Mouse (Mus musculus) spleen, postnatal 36 days (tissue): Measurements from ENCODE around the gene Ptch2.

Experiments
- DNase-seq, 2 experiments: peaks; one replicate each; pipeline ENCODE4 v3.0.0; 2022; ENCODE audit warnings: low spot score in 2 of 2, mixed read lengths in 1 of 2

Gene Ptch2

DNA sequence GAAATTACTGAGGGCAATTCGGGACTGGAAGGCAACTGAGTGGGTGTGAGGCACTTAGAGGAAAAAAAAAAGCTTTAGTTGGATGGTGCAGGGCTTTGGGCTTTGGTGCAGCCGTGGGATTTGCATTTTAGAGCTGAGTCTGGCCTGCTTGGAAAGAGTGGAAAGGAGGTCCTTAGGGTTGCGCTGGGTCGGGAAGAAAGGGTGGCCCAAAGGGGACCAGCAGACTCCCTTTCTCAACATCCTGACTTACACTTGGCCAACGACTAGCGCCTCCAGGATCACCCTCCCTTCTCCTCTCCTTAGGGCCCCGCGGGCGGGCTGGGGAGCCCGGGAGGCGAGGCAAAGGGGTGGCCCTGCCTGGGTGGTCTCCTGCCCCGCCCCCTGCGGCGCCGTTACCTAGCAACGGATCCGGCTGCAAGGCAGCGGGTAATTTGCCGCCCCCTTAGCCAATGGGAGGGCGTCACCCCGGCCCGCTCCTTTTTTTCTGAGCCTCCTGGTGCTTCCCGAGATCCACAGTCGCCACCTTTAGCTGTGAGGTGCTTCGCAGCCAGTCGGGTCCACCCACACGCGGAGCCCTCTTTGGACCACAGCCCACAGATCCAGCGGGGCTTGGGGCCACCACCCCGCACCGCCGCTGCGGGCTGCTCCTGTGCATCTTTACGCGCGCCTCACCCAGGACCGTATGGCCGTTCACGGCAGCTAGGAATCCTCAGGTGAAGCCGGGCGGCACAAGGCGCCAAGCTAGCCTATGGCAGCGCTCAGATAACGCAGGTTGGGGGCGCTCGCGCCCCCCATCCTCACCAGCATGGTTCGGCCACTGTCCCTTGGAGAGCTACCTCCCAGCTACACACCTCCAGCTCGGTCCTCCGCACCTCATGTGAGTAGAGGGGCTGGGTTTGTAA, at the start of gene Ptch2:
Ptch2 (plus strand) TSS at position 525 of the 902 bp plus-strand sequence.
- DNase-seq: no peak

DNA sequence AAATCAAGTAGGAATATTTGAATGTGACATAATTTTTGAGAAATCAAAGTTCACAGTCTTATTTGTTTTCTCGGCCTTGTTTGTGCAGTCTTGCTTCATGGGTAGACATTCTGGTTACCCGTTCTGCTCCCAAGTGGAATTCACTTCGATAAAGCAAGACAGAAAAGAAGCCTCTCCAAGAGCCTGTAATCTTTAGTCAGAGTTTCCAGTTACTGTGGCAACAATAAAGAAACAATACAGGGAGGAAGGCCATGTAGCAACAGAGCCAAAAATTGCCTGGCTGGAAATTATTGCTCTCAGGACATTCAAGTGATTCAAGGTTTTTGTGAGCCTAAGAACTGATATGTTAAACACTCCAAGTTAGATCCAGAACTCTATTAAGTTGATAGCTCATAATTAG, 47.0 kb upstream of the Ptch2 start:
- DNase-seq: no peak

DNA sequence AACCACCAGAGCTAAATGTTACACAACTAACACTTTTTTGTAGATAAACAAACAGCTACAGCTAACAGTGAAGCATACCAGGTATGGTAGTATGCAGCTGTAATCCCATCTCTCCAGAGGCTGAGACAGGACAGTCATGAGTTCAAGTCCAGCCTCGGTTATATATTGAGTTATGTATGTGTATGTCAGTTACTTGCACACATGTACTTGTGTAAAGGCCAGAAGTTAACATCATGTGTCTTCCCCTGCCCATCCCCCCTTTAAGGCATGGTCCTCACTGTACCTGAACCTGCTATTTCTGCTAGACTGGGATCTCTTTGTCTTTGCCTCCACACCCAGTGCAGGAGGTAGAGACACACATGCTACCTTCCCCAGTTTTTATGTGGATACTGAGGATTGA, 46.4 kb upstream of the Ptch2 start:
- DNase-seq: no peak

DNA sequence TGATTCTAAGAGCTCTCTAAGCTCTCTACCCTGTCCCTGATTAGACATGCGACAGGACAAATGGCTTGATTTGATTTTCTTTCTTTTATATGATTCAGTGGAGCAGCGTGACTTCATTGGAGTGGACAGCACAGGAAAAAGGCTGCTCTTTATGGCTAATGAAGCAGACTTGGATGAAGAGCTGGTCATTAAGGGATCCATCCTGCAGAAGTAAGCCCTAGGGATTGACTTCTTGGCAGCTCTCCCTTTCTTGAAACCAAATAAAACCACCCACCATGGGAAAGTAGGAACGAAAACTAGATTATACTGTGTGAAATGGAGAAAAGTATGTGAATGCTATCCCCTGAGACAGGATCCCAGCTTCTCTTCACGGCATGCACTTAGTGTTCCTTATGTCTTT, 43.2 kb upstream of the Ptch2 start:
- DNase-seq: no peak

DNA sequence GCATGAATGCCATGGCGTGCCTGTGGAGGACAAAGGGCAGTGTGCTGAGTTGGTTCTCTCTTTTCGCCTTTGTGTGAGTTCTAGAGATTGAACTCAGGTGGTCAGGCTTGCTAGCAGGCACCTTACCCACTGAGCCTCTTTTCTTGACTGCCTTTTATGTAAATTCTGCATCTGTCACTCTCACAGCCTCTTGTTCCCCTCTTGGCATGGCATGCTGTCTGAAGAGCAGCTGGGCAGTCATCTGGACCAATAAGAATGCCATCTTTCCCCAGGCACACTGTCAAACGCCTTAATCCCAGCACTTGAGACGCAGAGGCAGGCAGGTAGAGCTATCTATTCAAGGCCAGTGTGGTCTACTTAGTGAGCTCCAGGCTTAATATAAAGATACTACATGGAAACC, 41.9 kb upstream of the Ptch2 start:
- no peak for DNase-seq

DNA sequence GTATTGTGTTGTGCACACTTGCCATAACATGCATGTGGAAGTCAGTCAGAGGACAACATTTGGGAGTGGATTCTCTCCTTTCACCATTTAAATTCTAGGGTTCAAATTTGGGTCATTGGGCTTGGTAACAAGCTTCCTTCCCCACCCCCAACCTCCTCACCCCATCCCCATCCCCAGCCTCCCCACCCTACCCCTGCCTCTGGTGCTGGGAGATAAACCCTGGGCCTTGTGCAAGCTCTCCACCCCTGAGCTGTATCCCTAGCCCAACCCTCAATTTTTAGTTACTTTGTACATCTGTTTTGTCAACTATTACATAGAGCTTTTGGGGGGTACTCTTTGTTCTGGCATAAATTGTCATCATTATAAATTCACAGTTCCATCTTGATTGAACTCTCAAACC, 39.8 kb upstream of the Ptch2 start:
- peak; percentile 16 to 51 for DNase-seq

DNA sequence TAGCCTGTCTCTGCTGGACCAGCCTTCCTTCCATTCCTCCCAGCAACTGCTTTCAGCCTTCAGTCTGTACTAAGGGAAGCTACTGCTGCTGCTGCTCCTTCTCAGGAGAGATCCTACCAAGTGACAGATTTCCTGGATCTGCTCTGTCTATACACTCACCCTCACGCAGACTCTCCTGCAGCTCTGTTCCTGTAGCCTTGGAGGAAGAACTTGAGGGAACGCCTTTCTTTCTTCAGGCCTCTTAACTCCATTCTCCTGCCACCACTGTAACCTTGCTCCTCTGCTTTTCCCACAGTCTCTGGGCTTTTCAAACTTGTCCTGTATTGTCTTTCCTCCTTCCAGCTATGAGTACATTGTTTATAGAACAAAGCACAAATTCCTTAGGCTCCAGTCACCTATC, 39.4 kb upstream of the Ptch2 start:
- DNase-seq: no peak

DNA sequence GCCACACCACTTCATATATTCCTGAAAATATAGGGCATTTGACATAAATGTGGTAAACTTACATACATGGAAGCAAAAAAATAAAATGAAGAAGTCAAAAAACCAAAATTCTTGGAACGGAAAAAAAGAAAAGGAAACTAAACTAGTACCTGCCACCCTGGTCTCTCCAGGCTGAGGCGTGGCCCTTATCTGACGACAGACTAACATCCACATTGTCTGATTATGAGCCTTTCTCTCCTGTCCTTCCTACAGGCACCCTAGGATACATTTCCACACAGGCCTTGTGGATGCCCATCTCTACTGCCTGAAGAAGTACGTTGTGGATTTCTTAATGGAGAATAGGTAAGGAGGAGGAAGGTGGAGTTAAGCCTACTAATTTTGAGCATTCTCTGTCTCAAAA, 37.4 kb upstream of the Ptch2 start:
- DNase-seq: no peak

DNA sequence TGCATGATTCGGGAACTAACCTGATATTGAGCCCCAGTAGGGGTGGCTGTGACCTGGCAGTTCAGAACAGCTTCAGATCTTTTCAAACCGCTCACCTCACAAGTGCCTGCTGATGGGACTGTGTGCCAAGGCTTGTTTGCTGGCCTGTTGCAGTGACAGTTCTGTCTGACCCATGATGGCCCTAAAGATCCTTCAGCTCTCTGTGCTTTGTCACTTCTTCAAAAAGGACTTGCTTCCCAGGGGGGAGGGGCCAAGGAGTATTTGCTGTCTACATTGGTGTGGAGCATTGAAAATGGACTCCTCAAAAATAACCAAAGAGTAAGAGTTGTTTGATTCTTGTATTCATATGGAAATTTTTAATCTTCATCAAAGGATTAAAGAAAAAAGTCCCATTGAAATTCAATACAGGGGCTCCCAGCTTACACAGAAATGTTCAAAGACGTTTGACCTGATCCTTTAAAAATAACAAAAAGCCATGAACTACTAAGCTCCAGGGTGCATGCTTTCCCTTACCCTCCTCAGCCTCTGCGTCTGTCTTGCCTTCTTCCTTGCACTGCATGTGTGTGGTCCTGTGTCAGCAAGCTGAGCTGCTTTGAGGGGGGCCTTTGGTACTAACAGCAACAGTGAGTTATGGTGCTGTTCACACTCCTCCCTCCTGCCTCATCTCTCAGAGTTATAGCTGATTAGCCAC, 33.0 kb upstream of the Ptch2 start:
- no peak for DNase-seq

DNA sequence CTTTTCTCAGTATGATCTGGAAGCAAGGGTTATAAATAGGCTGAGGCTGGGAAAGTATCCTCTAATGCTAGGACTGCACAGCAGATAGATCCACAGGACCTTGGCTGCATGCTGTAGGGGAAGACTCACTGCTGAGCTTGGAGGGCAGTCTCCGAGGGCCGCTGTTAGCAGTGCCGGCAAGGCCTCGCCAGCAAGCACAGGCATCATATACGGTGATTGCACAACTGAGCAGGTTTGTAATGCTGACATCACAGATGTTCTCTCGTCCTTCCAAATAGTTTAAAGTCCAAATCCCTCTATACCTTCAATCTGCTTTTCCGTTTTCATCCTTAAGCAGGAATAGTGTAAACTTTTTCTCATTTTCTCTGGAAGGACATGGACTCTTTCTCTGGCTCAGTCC, 27.8 kb upstream of the Ptch2 start:
- no peak for DNase-seq

DNA sequence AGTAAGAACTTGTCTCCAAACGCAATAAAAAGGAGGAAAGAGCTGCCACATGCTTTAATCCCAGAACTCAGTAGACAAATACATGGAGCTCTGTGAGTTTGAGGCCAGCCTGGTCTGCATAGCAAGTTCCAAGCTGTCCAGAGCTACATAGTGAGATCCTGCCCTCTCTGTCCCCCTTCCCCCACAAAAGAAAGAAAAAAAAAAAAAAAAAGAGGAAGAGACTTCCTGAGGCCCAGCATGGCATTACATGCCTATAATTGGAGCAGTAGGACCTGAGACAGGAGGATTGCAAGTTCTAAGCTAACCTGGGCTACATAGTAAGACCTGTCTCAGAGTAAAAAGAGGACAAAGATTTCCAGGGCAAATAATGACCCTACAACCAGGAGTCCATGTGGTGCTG, 26.2 kb upstream of the Ptch2 start:
- DNase-seq: no peak

DNA sequence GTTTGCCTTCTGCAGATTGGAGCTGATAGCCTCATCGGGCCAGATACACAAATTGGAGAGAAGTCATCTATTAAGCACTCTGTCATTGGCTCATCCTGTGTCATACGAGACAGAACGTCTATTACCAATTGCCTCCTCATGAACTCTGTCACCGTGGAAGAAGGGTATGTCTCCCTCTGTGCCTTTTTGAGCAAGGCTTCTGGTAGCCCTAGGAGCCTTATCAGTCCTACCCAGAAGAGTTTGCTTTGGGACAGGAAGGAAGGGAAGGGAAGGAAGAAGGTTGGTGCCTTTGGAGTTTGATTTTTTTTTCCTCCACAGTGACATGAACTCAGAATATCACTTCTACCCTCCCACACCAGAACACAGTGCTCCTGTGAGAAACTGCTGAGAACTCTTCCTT, 25.3 kb upstream of the Ptch2 start:
- DNase-seq: no peak

DNA sequence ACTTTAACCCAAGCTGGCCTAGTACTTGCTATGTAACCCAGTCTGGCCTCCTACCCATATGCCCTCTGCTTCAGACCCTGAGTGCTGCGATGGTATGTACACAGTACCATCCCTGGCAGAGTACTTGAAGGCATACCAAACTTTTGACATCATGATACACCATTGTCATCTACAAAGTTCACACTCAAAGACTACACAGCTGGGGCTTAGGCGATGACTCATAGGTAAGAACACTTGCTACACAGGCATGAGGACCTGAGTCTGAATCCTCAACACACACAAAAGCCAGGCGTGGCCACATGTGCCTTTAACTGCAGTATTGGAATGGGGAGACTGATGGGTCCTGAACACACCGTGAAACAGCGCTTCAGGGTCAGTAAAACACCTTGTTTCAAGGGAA, 24.7 kb upstream of the Ptch2 start:
- no peak for DNase-seq

DNA sequence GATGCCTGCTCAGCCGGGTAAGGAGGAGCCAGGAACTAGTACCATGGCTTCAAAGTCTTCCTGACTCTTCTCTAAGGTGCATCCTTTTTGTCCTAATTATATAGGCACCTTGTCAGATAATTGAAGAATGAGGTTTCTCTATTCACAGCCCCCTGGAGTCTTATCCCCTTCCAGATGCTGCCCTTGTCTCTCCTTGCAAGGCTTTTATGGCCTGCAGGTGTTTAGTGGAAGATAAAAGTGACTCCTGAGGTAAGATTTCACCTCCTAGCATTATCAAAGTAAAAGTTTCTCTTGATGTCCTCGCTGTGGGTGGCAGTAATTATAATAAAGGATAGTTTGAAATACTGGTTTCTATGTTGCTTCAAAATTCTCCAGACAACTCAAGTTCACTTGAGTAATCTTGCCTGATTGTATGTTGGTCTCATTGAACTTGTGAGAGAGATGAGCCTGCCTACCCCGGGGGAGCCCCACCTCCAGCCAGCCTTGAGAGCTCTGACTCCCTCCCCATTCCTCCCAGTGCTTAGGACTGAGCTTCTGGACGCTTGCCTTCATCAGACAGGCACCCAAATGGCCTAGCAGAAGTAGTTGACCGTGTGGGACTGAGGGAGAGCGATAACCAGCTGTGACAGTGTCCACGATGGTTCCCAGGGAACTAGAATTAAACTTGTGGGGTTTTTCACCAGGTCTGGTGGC, 7.8 kb upstream of the Ptch2 start:
- DNase-seq: no peak

DNA sequence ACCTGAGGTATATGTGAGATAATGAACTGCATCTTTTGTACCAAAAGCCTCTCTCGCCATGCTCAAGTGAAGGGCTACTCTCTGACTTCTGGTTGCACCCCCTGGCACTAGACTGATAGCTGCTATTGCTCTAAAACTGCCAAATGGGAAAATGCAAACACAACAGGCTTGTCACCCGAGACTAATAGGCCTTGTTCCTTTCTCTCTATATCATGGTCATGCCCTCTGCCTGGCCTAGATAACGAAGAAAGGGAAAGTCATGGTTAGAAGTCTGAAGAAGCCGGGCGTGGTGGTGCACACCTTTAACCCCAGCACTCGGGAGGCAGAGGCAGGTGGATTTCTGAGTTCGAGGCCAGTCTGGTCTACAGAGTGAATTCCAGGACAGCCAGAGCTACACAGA, 5.3 kb upstream of the Ptch2 start:
- DNase-seq: no peak

DNA sequence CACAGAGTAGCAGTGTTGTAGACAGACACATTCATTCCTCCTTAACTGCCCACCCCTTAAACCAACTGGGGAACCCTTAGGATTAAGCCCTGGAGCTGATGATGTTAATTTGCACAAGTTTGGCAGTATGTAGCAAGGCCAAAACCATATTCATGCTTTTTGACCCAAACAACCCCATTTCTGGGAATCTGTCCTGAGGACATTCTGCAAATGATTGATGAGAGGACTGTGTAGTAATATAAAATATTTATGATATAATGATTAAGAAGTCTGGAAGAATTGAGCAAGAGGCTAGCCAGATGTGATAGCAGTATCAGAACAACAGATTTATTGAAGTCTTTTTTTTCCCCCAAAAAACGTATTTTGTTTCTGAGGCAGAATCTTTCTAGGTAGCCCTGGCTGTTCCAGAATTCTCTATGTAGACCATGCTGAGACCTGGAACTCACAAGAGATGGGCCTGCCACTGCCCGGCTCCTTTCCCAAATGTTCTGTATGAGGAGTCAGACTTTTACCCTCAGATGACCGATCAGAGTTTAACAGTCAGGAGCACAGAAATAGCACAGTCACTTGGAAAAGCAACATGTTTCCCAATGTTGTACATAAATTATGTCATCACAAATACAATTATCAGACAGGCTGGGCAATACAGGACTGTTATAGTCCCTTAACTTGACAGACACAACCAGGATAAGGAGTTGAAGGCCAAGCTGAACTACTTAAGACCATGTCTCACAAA, 1.1 kb upstream of the Ptch2 start:
- no peak for DNase-seq

DNA sequence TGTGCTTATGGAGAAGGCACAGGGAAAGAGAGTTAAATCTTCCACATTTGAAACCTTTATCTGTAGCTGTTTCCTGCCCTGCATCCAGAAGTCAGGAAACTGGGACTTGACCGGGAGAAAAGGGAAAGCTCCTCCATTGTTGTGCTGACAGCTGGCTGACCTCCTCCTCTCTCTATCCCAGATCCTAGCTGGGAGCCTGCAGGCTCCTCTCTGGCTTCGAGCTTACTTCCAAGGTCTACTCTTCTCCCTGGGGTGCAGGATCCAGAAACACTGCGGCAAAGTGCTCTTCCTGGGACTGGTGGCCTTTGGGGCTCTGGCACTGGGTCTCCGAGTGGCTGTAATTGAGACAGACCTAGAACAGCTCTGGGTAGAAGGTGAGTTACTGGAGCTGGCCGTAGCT, 791 bp downstream of the Ptch2 start:
- no peak for DNase-seq

DNA sequence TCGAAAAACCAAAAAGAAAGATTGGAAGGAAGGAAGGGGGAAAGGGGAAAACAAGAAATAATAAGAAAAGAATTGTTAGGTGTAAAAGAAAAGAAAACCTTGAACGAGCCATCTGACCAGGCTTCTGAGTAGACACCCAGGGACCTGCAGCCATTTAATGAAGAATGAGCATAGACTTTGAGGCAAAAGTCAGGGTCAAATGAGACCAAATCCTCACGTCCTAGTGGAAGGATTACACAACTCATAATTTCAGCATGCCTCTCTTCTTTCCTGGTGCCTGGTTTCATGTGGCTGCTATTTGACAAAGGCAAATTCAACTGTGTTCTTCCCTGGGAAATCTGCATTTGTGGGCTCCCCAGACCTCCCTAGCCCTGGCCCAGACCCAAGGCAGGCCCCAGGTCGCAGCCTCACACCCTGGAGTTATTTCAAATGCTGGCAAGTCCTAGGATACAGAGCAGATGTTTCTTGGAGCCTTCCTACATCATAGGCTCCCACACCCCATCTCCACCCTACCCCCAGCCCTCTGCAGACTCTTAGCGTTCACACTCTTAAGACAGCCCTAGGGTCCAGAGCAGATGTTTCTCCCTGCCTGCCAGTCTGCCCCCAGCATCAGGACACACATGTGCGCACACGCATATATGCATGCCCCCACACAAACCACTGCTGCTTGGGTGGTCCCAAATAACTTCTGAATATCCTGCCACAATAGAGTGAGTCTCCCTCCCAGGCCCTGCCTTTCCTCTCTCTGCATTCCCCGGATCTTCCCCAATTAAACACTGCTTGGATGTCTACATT, 2.3 kb downstream of the Ptch2 start:
- DNase-seq: no peak

DNA sequence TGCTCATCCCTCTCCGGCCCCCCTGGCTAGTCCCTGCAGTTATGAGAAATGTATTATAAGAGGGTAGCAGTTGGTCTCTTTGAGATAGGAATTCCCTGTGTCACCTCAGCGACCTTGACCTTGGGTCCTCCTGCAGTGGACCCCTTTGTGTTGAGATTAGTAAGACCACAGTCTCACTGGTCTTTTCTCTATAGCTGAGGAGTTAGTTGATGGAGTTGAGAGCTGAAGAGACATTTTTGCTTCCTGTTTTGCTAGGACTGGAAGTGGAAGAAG, 2.8 kb downstream of the Ptch2 start:
- DNase-seq: no peak

DNA sequence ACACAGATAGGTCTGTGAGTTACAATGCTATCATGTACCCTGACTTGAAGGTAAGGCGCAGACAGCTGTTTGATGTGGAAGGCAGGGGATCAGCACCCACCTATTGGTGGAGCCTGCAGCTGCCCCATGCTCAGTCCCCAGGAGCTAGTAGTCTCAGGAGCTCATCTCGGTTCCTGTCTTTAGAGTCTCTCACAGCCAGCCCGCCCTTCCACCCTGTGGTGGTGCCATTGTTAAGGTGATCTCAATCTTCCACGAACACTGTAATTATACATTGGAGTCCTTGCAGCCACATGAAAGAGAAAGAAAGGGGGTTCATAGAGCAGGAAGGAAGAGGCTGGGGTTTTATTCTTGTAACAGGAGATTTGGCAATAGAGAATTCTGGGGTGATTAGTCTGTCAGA, 4.2 kb downstream of the Ptch2 start:
- no peak for DNase-seq

DNA sequence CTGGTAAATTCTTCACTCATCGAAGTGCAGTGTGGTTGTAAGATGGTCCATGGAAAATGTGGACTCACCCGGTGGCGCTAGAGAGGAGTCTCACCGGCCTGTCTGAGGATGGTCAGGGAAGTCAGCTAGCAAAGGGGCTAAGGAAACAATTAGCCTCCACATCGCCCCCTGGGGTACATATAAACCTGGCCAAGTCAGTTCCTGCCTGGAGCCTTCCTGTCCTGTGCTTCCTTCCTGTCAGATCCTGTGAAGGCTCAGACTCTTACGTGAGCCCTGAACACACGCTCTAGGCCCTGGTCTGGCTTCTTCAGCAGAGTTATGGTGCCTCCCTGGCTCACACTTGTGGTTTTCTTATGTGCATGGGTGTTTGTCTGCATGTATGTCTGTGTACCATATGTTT, 5.3 kb downstream of the Ptch2 start:
- no peak for DNase-seq

DNA sequence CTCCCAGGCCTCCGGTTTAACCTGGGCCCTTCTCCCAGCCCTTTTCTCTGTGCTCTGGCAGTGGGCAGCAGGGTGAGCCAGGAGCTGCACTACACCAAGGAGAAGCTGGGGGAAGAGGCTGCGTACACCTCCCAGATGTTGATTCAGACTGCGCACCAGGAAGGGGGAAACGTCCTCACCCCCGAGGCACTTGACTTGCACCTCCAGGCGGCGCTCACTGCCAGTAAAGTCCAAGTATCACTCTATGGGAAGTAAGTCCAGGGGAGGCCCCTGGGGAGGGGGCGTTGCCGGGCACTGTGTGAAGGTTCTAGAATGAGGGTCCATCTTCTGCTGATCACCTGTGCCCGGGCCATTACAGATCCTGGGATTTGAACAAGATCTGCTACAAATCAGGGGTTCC, 8.8 kb downstream of the Ptch2 start:
- no peak for DNase-seq
